Comparison of ENCODE assay signal across 9 mouse cellular contexts in genomic region chr17:32809544-32810374, GRCm38 (mm10). TPM values are rescaled to one million over a fixed set of nuclear protein-coding genes. Genes with fewer than 3 reads are reported as not detected.
DNase-seq lines count a peak whose midpoint lies in the region; ATAC-seq lines count a peak whose summit lies in the region.
"Had no signal": no experiment of that assay in that cellular context is flagged by ENCODE, and none has a peak within 500 bp of the region (broad histone marks: within the 10 kb centered on the region; RNA-seq: fewer than 3 reads in every experiment).

Gene Zfp811 (minus strand): TSS chr17:32809931.

- no peaks in the 10 kb centered on the region; the same call in 1 of the 2 replicates for H3K36me3 ChIP-seq in forebrain, embryonic 12.5 days (replicated peaks)
- H3K36me3 ChIP-seq in hindbrain, embryonic 15.5 days = 0 out of 2 replicates have a peak, but pooled peaks cover under 1% of the 10 kb centered on the region
- no peaks in the 10 kb centered on the region for H3K36me3 ChIP-seq in neural tube, embryonic 15.5 days

- peak within 1 kb of the TSS; percentile 58 for H3K4me3 ChIP-seq in forebrain, embryonic 12.5 days (replicated peaks)
- peak within 1 kb of the TSS; percentile 55 for H3K4me3 ChIP-seq in hindbrain, embryonic 15.5 days
- H3K4me3 ChIP-seq in neural tube, embryonic 15.5 days (replicated peaks) = peak within 1 kb of the TSS; percentile 66

- H3K9me3 ChIP-seq in forebrain, embryonic 12.5 days = no peaks in the 10 kb centered on the region
- H3K9me3 ChIP-seq in hindbrain, embryonic 15.5 days = no peaks in the 10 kb centered on the region
- no peaks in the 10 kb centered on the region for H3K9me3 ChIP-seq in neural tube, embryonic 15.5 days (replicated peaks)

- H3K9ac ChIP-seq in forebrain, embryonic 12.5 days = peak within 1 kb of the TSS; percentile 72
- H3K9ac ChIP-seq in hindbrain, embryonic 15.5 days = peak within 1 kb of the TSS; percentile 67
- peak within 1 kb of the TSS; percentile 80 for H3K9ac ChIP-seq in neural tube, embryonic 15.5 days (replicated peaks)

- intact Hi-C loops in left cerebral cortex, postnatal 4 days (cut with DNase I) = no loop called here

- H3K4me1 ChIP-seq in forebrain, embryonic 12.5 days = peaks cover 44% of the 10 kb centered on the region
- H3K4me1 ChIP-seq in hindbrain, embryonic 15.5 days (replicated peaks) = peaks cover 21% of the 10 kb centered on the region
- peaks cover 27% of the 10 kb centered on the region for H3K4me1 ChIP-seq in neural tube, embryonic 15.5 days

- H3K4me2 ChIP-seq in forebrain, embryonic 12.5 days = peak within 1 kb of the TSS; percentile 72
- peak within 1 kb of the TSS; percentile 67 for H3K4me2 ChIP-seq in hindbrain, embryonic 15.5 days
- peak within 1 kb of the TSS; percentile 61 for H3K4me2 ChIP-seq in neural tube, embryonic 15.5 days

- H3K27ac ChIP-seq in forebrain, embryonic 12.5 days = peak within 1 kb of the TSS; percentile 91
- H3K27ac ChIP-seq in hindbrain, embryonic 15.5 days (replicated peaks) = peak within 1 kb of the TSS; percentile 91
- H3K27ac ChIP-seq in neural tube, embryonic 15.5 days (replicated peaks) = peak within 1 kb of the TSS; percentile 95

- ATAC-seq in forebrain, embryonic 12.5 days (ENCODE audit: low FRiP score) = peak; percentile 90
- peak; percentile 95 for ATAC-seq in hindbrain, embryonic 15.5 days (ENCODE audit: low FRiP score, low read depth)
- ATAC-seq in neural tube, embryonic 15.5 days (ENCODE audit: low FRiP score) = peak; percentile 93

- H3K27me3 ChIP-seq in forebrain, embryonic 12.5 days = no peaks in the 10 kb centered on the region
- H3K27me3 ChIP-seq in hindbrain, embryonic 15.5 days = no peaks in the 10 kb centered on the region
- H3K27me3 ChIP-seq in neural tube, embryonic 15.5 days (replicated peaks) = no peaks in the 10 kb centered on the region

- peak; percentile 24 for DNase-seq in adrenal gland, adult 2 months
- DNase-seq in adrenal gland, adult 8-10 months = no peak
- peak; percentile 82 for DNase-seq in brain, embryonic 18.5 days (ENCODE audit: low read depth, low spot score)
- peak; percentile 67 for DNase-seq in left cerebral cortex, postnatal 4 days
- no peak for DNase-seq in natural killer cell, adult 2 months (ENCODE audit: low spot score in 2 of 2)

- under 1% methylated on average over 17 of the region's 17 CpGs for WGBS in forebrain, embryonic 12.5 days
- WGBS in hindbrain, embryonic 15.5 days = under 1% methylated on average over 17 of the region's 17 CpGs
- 1% methylated on average over 17 of the region's 17 CpGs for WGBS in neural tube, embryonic 15.5 days

RNA-seq across cellular contexts. Expression of gene Zfp811, which starts in this region (rescaled TPM):
- total RNA-seq in adrenal gland, adult 2 months (2021) = under 1 TPM; 0.43 to 0.69 TPM
- polyA plus RNA-seq in adrenal gland, adult 2 months (2012; rRNA removed) = 0.02 TPM in 1 of 2 replicates, not detected in the other
- 1 to 10 TPM in 2 of 4 experiments, under 1 TPM in 2; 0.73 to 1.3 (median 1.00) TPM for total RNA-seq in adrenal gland, adult 8-10 months (2022)
- polyA plus RNA-seq in forebrain, embryonic 12.5 days (2016; fragmentation: Nextera tagmentation; extraction: Ambion mirVana) = 32.2 and 34.2 TPM in 2 replicates
- 47.0 and 50.7 TPM in 2 replicates for polyA plus RNA-seq in hindbrain, embryonic 15.5 days (2015; fragmentation: Nextera tagmentation; extraction: Ambion mirVana)
- 10 to 100 TPM; 17.2 to 18.0 TPM for total RNA-seq in left cerebral cortex, postnatal 4 days (2021)
- 42.8 and 49.6 TPM in 2 replicates for polyA plus RNA-seq in neural tube, embryonic 15.5 days (2015; fragmentation: Nextera tagmentation; extraction: Ambion mirVana)
- total RNA-seq: hematopoietic stem cell, adult 5-6 weeks had no signal

Comparison
In these comparisons a context has a peak if more than half of its experiments do, and no peak if none do; other contexts are left out.
1. RNA of gene Zfp811 (total RNA-seq): 17.2 to 18.0 TPM in left cerebral cortex, postnatal 4 days; 0.73 to 1.3 TPM in adrenal gland, adult 8-10 months and 0.43 to 0.69 TPM in adrenal gland, adult 2 months; every median in the first group is over 4 times any median in the second.
2. RNA of gene Zfp811 (polyA plus RNA-seq): 42.8 to 49.6 TPM in neural tube, embryonic 15.5 days, 47.0 to 50.7 TPM in hindbrain, embryonic 15.5 days and 32.2 to 34.2 TPM in forebrain, embryonic 12.5 days; 0.02 TPM in adrenal gland, adult 2 months; every median in the first group is over 10 times any median in the second.
3. Peak in DNase-seq in adrenal gland, adult 2 months; RNA of the gene not detected or under 1 TPM.
4. DNase-seq: peak in brain, embryonic 18.5 days (single experiment) and left cerebral cortex, postnatal 4 days (single experiment); none in adrenal gland, adult 8-10 months (single experiment) and natural killer cell, adult 2 months (0 of 2).
5. Peak in every context shown above with its lines, with median percentiles within 50 percentile points of each other: ATAC-seq, H3K27ac ChIP-seq, H3K4me2 ChIP-seq, H3K4me3 ChIP-seq and H3K9ac ChIP-seq.